Mouse (Mus musculus): ENCODE data around the gene Scn8a.

The Scn8a gene

DNA sequence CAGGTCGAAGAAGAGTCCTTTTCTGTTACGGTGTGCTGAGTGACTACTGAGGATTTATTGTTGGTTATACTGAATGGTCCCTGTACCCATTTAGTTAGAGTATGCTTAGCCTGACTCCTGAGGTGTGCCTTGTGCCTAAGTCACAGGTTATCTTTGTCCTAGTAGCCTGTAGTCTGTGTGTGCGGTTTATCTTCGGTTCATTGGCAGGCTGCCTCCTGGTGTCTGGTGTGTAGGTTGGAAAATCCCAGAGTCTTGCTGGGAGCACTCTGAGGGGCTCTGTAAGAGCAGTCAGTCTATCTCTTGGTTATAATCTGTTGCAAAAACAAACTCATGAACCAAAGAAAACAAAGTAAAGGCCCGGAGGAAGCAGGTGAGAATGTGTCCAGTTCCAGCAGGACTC, 11.7 kb downstream of the Scn8a start:
- DNase-seq (ENCODE audit: low spot score): no peak

- DNase-seq (ENCODE audit: low spot score): no peak
Observed at GRCm38 (mm10) chr15:100884481-100884880, 14.8 kb downstream of the Scn8a start.

- DNase-seq (ENCODE audit: low spot score): no peak
Observed at GRCm38 (mm10) chr15:100891962-100892361, 22.3 kb downstream of the Scn8a start.

DNA sequence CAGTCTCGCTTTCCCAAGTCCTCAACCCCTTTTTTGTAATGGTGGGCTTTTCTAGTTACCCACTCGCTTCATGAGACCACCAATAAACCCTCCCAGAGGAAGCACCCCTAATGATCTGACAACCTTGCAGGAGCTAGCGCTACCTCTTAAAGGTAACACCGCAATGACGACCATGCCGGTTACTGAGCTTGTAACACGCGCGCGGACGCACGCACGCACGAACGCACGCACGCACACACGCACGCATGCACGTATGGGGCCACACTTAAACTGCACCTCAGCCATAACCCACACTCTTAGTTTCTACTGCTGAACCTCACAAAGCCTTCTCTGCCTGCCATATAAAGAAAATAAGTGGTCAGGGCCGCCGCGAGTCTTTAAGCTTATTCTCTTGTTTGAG, 26.8 kb downstream of the Scn8a start:
- DNase-seq (ENCODE audit: low spot score): no peak

- DNase-seq (ENCODE audit: low spot score): no peak
Observed at GRCm38 (mm10) chr15:100903811-100904210, 34.2 kb downstream of the Scn8a start.

DNA sequence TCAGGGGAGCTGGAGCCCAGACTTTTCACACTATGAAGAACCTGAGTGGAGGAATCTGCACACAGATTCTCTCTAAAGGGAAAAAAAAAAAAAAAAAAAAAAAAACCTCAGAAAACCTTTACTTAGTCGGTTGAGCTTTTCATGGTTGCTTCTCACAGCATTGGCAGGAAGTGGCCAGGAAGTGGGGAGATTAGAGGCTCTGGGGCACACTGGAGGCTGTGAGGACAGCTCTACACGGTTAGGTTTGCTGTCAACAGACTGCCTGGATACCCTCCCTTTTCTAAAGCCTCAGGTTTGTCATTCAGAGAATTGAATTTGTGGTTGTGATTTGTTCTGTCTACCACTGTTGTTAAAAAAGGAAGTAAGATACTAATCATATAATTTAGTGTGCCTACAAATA, 35.3 kb downstream of the Scn8a start:
- no peak for DNase-seq (ENCODE audit: low spot score)

DNA sequence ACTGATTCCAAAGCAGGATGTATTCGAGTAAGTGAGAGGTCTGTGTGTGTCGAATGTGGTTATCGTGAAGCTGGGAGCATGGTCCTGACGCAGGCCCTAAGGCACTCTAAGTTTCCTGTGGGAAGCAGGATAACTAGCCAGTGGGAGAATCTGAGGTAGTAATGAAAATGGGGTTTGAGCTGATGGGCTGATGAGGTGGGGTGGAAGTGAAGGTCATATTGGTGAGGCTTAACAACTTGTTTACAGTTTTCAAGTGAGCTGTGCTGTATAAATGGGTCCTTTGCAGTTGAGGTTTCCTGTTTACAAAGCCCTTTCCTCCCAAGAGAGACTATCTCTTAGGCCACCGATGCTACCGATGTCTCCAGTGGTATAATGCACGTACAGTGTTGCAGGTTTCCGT, 36.1 kb downstream of the Scn8a start:
- no peak for DNase-seq (ENCODE audit: low spot score)

DNA sequence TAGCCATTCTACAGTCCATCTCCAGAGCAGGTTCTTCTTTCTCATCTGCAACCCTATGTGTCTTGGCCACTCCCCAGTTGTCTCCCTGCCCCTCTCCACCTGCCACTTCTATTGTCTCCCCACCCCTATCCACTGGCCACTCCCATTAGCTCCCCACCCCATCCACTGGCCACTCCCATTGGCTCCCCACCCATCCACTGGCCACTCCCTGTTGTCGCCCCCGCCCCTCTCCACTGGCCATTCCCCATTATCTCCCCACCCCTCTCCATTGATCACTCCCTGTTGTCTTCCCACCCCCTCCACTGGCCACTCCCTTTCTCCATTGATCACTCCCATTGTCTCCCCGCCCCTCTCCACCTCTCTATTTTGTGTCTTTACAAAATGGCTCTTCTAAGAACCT, 39.2 kb downstream of the Scn8a start:
- no peak for DNase-seq (ENCODE audit: low spot score)

DNA sequence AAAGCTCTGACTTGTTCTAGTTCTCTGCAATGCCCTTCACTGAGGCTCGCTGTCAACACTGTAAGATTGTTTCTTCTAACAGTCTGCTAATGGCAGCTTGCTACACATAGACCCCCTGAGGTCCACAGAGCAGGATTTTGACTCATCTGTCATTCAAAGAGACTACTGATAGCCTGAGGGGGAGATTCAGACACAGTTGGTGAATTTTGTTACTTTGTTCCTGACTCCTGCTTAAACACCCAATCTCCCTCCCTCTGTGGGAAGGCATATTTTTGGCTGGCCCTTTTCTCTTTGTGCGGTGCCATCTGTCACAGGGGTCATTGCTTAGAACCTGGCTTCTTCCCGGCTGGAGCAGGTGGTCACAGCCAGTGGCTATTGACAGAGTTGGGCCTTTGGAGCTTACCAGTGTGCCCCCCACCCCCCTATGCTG, 40.1 kb downstream of the Scn8a start:
- no peak for DNase-seq (ENCODE audit: low spot score)

- no peak for DNase-seq (ENCODE audit: low spot score)
Observed at GRCm38 (mm10) chr15:100910381-100910841, 40.8 kb downstream of the Scn8a start.

GRCm38 (mm10) chr15:100912676-100913266, 43.1 kb downstream of the Scn8a start:
- no peak for DNase-seq (ENCODE audit: low spot score)

DNA sequence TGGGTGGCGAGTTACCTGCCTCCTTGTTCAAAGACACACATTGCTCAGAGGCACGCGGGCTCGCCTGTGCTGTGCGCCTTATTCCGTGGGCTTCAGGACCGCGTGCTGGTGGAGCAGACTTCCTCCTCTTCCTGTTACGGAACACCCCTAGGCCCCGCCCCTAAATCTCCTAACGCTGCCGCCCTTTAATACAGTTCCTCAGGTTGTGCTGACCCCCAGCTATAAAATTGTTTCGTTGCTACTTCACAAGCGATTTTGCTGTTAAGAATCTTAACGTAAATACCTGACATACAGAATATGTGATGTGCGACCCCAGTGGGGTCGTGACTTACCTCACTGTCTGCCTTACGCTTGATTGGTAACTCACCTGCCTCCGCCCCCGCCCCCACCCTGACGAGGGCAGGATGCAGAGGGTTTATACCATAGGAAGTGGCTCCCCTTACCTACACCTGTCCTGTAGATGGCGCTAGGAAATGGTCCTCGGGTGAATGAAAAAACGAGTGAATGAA, 45.1 kb downstream of the Scn8a start:
- DNase-seq (ENCODE audit: low spot score): no peak

DNA sequence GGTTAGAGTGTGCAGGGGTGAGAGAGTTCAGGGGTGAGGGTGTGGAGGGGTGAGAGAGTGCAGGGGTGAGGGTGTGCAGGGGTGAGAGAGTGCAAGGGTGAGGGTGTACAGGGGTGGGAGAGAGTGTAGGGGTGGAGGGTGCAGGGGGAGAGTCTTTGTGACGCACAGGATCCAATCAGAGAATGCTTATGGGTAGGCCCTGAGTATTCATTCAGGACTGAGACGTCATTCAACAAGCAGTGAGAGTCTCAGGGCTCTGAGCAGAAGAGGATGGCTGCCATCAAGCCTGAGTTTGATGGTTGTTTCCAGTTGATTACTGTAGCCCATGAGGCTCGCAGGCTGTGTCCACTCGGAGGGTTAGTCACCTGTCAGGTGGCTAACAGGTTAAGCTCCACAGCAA, 48.4 kb downstream of the Scn8a start:
- no peak for DNase-seq (ENCODE audit: low spot score)

DNA sequence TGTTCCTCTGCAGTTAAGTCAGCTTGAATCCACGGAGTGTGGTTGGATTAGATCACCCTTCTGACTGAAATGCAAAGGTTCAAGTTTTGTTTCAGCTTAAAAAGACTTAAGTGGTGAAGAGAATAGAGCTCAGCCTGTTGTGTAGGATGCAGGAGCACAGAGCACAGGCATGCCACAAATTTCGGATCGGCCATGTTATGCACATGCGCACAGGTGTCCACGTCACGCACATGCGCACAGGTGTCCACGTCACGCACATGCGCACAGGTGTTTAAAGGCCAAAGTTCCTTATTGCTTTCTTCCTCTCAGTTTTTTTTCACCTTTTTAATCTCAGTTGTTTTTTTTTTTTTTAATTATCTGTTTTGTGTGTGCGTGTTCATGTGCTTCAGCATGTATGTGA, 52.6 kb downstream of the Scn8a start:
- no peak for DNase-seq (ENCODE audit: low spot score)

- DNase-seq (ENCODE audit: low spot score): no peak
Observed at GRCm38 (mm10) chr15:100923476-100923875, 53.8 kb downstream of the Scn8a start.

- no peak for DNase-seq (ENCODE audit: low spot score)
Observed at GRCm38 (mm10) chr15:100924941-100925340, 55.3 kb downstream of the Scn8a start.

GRCm38 (mm10) chr15:100930477-100930876, 60.8 kb downstream of the Scn8a start:
- DNase-seq (ENCODE audit: low spot score): no peak

DNA sequence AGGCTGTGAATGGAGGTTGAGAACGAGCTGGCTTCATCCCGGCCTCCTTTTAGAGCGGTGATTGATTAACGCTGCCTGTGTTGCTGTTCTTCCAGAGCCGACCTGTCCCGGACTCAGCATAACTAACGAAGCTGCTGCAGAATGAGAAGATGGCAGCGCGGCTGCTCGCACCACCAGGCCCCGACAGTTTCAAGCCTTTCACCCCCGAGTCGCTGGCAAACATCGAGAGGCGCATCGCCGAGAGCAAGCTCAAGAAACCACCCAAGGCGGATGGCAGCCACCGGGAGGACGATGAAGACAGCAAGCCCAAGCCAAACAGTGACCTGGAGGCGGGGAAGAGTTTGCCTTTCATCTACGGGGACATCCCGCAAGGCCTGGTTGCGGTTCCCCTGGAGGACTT, 66.5 kb downstream of the Scn8a start:
- DNase-seq (ENCODE audit: low spot score): no peak

DNA sequence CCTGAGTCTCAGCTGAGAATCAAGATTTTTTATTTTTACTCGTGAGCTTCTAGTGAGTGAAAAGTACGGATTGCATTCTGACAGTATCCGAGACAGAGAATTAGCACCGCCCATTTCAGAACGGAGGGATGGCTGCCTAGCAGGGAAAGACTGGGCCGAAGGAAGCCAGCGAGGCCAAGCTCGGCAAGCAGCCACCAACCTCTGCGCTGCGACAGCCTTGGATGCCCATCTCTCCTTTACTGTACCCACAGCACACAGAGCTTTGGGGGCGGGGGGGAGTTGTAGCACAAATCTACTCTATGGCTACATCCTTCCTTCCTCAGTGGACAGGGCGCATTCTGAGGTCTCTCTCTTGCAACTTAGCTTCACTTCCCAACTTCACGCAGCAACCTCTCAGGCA, 78.7 kb downstream of the Scn8a start:
- DNase-seq (ENCODE audit: low spot score): no peak

DNA sequence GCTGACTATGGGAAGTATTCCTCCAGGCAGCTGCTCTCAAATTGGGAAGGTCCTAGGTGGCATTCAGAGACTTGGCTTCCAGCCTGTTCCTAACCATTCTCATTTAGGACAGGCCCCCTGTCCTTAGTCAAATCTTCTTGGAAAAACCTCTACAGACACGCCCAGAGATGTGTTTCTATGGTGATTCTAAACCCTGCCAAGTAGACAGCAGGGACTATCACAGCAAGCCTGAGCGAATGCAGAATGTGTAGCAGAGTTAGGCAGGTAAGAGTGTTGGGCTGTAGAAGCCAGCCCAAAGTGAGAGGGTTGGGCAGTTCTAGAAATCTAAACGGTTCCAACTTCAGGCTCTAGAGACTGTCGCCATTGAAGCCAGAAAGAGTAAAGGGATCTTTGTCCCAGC, 79.5 kb downstream of the Scn8a start:
- no peak for DNase-seq (ENCODE audit: low spot score)

DNA sequence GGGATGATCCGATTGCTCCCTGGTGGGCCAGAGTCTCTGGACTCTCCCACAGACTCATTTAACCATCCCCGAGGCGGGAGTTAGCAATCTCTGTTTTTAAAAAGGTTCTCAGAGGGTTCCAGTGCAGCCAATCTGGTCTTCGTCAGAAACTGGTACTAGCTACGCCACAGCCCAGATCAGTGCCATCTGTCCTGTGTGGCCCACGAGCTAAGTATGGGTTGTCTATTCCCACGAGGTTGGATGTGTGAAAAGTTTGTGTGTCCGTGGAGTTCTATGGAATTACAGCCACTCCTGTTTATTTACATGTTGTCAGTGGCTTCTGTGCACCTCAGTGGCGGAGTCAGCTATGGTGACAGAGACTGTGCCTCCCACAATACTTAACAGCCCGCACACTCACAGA, 81.8 kb downstream of the Scn8a start:
- DNase-seq (ENCODE audit: low spot score): no peak

GRCm38 (mm10) chr15:100952292-100952691, 82.6 kb downstream of the Scn8a start:
- no peak for DNase-seq (ENCODE audit: low spot score)

GRCm38 (mm10) chr15:100952854-100953253, 83.2 kb downstream of the Scn8a start:
- no peak for DNase-seq (ENCODE audit: low spot score)

DNA sequence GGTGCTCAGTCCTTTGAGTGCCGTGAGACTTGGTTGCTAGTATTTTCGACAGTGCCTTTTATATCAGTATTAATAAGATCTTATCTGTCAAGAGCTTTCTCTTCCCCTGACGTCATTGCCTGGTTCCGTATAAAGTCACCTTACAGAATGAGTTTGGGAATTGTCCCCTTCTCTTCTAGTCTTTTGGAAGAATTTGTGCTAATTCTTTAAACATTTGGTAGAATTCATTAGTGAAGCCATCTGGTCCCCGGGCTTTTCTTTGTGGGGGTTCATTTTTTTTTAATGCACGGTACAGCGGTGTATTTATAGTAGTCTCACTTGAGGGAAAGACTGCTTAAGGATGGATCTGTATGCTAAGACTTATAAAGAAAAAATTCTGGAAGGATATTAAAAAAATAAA, 84.3 kb downstream of the Scn8a start:
- no peak for DNase-seq (ENCODE audit: low spot score)
